Mouse (Mus musculus) urinary bladder, adult 18-20 months (tissue): ENCODE results near the gene Rhbdl1.
"Not testable (repeated sequence)": the region's sequence is repeated elsewhere in the genome, so short reads cannot be mapped to it uniquely, and the experiment has no call there.

Experiments
- DNase-seq, 2 experiments: peaks; one replicate each; pipeline ENCODE4 v3.0.0; 2022; ENCODE audit warnings: low spot score in 2 of 2, mixed read lengths in 2 of 2

Gene Rhbdl1

DNA sequence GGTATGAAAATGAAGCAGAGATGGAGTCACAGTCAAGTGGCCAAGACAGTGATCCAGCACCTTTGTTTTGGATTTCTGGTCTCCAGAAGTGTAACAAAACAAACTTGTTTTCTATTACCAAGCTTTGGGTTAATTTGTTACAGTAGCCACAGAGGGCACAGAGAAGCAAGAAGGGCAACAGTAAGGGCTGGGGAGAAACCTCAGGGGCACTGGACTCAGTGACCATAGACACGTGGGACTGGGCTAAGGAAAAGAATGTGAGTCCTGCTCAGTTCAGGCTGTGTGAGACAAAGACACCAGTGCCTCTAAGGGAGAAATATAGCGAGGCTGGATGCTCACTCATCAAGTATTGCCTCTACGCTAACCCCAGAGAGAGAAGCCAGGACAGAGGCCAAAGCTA lies 35.6 kb upstream of the Rhbdl1 start:
- DNase-seq: no peak

DNA sequence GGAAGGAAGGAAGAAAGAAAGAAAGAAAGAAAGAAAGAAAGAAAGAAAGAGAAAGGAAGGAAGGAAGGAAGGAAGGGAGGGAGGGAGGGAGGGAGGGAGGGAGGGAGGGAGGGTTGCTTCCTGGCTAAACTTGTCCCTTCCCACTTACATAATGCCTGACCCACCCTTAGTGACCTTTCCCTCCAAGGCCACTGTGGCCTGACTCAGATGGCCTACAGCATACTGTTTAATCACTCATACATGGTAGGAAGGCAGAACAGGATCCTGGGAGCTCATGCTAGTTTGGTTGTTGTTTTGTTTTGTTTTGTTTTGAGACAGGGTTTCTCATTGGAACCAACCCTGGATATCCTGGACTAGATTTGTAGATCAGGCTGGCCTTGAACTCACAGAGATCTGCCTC lies 34.5 kb upstream of the Rhbdl1 start:
- DNase-seq: not testable (repeated sequence)

DNA sequence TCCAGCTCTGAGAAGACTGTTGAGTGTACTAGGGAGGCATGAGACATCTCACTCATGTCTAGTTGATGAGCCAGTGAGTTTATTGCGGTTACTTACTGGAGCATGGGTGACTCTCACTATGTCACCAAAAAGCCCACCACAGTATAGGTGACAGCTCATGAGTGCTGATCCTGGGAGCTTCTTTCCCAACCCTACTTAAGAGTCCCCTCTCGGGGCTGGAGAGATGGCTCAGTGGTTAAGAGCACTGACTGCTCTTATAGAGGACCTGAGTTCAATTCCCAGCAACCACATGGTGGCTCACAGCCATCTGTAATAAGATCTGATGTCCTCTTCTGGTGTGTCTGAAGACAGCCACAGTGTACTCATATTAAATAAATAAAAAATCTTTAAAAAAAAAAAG lies 32.9 kb upstream of the Rhbdl1 start:
- no peak for DNase-seq

DNA sequence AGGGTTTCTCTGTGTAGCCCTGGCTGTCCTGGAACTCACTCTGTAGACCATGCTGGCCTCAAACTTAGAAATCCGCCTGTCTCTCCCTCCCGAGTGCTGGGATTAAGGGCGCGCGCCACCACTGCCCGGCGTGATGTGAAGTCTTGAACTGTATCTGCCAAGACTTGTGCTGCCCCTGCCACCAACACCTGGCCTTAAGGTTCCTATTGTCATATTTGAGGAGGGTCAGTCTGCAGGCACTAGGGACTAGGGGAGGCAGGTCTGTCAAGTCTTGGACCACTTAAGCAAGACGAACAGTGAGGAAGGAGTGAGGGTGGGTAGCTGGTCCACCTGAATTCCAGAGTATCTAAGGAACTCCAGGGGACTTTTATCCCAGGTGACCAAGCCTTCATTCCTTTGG lies 32.4 kb upstream of the Rhbdl1 start:
- no peak for DNase-seq

DNA sequence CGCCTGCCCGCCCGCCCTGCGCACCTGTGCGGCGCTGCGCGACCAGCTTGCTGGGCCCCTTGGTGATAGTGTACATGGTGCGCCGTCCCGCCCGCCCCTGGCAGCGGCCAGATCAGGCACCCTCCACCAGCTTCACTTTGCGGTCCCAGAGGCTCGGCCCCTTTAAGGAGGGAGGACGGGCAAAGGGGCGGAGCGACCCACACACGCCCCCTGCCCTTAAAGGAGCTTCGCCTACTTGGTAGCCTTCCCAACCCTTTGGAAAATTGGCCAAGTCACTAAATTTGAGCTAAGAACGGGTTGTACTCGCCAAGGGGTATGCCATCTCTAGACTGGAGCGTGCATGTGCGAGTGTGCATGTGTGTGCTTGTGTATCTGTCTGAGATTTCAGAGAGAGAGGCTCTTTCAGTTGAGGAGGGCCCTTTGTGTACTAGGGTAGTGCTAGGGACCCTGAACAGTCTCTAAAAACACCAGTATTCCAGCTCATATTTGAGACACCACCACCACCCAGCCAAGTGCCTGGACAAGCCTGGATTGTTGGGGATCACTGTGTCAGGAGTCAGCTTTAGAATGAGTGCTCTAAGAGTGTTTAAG lies 31.6 kb upstream of the Rhbdl1 start, which contains the start of gene Mcrip2:
Mcrip2 (minus strand) TSS at position 164 of the 591 bp plus-strand sequence.
- DNase-seq: peak; percentile 75 to 84

DNA sequence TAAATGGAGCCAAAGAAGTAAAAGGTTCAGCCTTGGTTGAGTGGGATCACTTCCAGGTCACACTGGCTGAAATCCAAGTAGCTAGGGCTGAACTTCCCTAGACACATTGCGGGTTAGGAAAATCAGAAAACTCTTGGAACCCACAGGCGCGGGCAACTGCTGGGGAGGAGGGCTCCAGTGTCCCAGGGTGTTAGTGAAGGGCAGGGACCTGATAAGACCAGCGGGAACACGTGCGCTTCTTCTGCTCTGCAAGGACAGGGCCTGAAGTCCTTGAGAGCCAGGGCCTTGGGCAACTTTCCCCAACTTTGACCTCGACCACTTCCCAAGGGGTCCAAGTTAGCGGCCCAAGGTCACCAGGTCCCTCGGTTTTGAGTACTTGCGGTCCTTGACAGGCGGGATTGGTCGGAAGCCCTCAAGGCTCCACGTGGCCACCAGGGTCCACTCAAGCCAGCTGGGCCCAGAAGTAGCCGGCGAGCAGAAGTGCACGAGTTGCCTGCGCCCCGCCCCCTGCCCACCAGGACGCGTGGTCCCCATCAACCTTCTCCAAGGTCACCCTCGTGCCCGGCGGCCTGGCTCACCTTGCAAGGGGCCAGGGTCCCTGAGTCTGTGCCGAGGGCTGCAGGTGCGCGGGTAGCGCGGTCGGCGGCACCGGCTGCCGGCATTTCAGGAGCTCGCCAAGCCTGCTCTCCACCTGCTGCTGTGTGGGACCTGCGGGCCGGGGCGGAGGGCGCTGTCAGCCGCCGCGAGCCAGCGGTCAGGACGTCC lies 30.9 kb upstream of the Rhbdl1 start:
- peak in 1 of 2 experiments; percentile 25 for DNase-seq

DNA sequence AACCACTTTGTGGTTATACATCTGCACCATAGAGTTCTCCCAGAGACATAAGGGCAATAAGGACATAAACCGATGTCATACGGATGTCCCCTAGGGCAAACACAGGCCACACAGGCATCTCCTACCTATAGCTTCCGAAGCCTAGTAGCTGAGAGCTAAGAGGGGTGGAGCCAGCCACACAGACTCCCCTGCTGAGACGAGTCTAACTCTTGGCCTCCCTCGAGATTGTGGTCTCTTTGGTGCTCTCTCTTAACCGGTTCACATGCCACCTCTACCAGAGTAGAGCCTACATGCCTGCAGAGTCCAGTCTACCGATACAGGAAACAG lies 30.4 kb upstream of the Rhbdl1 start:
- no peak for DNase-seq

DNA sequence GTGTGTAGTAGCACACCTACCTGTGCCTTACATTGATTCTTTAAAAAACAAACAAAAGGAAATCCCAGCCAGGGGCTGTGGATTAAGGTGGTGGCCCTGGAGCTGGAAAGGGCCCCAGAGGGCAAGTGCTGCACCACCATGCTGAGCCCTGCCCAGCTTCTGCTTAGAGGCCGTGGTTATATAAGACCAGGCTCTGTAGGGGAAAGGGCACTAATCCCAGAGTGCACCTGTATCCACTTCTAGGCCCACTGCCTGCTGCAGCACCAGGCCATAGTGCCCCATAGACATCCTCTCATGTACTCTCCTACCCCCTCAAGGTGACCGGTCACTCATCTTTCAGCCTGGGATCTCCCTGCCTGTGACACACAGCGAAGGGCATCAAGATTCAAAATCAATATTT lies 29.1 kb upstream of the Rhbdl1 start:
- no peak for DNase-seq

DNA sequence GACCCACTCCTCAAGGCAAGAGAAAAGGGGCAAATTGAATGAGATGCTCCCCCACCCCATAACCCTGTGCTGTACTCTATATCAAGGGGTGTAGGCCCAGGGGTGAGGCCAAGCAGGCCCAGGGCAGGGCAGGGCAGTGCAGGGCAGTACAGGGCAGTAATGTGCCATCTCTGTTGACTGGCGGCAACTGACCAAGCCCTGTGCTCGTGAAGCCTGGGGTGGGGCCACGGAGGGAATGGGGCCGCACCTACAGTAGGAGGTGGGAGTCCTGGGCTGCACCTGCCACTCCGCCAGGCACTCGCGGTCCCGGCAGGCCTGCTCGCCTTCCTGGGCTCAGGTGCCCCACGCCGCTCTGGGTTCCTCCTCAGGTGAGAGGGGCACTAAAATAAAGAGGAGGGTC lies 28.2 kb upstream of the Rhbdl1 start:
- DNase-seq: no peak

DNA sequence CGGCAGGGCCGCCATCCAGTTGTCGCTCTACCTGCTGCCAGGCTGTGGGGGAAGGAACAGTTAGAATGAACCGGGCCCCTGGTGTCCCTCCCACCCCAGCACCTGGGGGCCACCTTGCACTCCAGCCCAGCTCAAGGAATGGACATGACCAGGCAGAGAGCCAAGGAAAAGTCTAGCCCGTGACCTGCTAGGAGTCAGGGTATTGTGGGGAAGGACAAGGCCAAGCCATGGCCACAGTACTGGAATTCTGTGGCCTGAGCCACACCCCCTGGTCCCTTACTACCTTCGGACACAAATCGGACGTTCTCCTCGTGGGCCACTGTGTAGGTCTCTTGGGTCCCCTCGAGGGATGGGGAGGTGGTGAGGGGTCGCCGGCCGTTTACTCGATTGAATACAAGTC lies 27.2 kb upstream of the Rhbdl1 start:
- DNase-seq: no peak

DNA sequence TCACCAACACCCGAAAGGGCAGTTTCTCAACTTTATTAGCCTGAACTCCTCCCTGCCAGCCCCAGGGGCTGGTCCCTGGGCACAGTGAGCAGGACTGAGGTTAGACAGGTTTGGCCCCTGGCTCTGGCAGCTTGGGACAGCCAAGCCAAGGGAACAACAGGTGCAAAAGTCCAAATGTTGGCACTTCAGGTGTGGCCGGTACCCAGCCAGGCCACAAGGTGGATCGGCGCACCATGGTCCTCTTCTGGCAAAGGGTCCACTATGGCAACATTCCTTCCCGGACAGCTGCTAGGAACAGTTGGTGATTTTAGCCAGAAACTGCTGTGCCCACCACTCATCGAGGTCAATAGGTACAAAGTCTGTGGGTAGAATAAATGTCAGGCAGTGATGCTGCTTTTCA lies 26.6 kb upstream of the Rhbdl1 start:
- no peak for DNase-seq

DNA sequence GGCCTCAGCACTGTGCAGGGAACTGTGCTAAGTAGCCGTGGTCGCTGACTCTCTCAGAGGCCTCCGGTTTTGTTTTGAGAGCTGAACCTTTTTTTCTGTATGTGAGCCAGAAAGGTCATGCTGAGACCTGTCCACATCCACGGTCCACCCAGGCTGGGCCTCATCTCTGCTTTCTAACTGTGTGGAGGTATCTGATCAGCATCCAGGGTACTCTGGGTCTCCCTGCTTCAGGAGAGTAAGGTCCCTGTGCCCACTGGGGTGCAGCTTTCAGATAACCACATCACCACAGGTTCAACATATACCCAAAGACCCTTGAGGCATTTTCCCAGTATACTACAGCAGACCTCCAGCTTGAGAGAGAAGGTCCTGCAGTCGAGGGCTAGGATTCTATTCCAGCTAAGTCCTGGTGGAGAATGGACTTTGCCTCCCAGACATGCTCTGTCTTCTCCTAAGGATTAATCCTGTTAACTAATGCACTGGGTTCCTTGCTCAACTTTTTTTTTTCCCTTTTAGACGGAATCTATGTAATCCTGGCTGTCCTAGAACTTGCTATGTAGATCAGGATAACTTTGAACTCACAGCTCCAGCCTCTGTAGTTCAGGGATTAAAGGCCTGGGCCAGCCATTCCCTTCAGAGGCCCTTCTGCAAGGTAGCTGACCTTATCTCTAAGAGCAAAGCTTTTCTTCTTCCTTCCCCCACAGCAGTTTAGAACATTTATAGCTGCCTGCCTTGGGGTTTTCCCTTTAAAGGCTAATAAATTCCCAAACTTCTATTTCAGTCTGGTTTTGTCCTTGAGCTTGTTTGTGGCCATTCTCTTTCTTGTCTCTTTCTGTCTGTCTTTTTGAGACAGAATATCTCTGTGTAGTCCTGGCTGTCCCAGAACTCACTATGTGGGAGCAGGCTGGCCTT lies 24.9 kb upstream of the Rhbdl1 start:
- DNase-seq: no peak

DNA sequence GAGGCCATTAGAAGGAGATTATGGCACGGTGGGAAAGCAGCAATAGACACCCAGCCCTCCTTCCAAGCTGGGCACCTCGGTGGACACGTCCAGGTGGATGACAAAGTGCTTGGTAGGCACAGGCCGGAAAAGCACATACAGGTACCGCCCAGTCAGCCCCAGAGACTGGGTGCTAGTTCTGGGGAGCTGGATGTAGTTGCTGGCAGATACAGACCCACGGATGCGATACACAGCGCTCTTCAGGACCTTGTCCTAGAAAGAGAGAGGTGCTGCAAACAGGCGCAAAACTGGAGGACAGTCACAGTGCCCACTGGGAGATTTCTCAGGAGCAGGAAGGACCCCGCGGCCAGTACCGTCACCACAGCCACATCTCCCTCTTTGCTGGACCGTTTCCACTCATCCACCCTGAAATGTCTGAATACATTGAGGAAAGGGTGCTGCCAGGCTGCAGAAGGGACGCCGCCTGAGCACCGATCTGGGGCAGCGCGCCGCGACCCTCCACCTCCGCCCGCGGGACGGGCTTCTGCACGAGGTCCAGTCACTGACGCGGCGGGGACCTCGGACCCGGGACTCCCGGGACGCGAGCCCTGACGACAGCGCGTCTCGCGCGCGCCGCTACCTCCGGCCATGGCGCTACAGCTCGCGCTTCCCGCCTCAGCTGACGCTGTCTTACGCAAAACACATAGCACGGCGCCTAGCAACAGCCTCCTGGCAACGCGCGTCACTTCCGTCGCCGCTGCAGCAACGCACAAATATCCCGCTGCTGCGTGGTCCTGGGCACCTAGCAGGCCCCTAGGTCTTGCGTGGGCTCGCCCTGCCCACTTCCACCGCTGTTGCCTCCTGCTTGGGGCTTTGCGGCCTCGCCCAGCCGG lies 24.0 kb upstream of the Rhbdl1 start, which contains the start of gene Wdr90:
Wdr90 (minus strand) TSS at position 670 of the 872 bp plus-strand sequence.
- peak; percentile 83 to 85 for DNase-seq

DNA sequence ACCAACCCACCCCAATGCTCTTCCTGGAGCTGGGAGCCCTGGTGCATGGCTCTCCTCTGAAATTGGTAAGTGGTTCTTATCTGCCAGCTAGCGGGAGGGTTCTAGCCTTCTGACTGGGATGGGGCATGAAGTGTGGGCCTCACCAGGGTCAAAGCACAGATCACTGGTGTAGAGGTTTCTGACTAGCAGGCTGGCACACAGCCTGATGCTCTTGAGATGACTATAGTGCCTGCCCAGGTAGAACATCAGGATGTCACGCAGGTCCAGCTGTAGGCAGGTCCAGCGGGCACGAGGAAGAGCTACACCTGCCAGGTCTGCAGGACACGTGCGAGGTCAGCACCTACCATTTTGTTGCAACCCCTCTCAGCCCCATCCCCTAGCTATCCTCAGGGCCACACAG lies 23.1 kb upstream of the Rhbdl1 start:
- no peak for DNase-seq

DNA sequence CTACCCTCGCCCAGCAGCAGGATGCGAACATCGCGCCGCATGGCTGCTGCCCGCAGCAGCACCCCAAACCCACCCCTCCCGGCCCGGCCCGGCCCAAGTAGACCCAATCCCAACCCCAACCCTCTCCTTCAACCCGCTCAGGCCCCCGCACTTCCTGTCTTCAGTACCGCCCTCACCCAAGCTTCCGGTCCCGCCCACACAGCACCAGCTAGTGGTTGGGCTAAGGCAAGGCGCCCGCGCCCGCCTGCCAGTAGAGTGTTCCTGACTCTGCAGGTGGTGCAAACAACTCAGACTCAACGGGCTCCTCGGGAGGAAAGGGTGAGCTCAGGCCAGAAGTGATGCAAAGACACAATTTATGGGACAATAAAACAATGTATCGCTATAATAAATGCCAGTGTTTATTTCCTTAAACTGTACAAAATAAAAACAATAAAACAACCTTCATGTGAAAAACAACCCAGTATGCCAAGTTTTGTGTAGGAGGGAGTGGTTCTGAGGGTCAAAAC lies 7.4 kb upstream of the Rhbdl1 start, which contains the start of gene Rhot2:
Rhot2 (minus strand) TSS at position 456 of the 506 bp plus-strand sequence.
- DNase-seq: peak; percentile 93

DNA sequence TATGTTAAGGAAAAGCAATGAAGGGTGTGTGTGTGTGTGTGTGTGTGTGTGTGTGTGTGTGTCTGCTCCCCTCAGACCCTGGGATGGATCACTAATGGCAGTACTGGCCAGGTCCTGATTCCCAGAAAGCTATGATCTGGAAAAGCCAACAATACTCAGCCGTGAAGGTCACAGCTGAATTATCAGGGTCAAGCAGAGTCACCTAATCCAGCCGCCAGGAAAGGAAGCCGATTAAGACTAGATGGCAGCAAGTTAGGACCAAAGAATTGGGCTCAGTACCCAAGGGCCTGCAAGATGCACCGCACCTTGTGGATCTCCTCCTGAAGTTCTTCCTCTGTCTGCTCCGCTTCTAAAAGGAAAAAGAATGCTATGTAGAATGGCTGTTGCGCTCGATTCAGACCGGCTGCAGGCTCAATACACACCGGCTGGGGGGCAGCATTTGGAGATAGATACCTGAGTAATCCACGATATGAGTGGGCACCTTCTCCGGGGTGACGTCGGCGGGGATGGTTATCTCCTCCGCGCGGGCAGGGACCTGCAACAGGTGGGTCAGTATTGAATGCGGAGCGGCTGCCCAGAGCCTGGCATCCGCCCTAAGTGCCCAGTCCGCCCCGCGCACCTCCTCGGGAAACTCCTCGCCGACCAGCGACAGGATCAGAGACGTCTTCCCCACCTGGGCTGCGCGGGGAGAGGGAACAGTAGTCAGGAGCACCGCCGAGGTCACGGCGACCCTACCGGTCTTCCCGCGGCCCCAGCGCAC lies 6.7 kb upstream of the Rhbdl1 start:
- DNase-seq: peak in 1 of 2 experiments; percentile 29

DNA sequence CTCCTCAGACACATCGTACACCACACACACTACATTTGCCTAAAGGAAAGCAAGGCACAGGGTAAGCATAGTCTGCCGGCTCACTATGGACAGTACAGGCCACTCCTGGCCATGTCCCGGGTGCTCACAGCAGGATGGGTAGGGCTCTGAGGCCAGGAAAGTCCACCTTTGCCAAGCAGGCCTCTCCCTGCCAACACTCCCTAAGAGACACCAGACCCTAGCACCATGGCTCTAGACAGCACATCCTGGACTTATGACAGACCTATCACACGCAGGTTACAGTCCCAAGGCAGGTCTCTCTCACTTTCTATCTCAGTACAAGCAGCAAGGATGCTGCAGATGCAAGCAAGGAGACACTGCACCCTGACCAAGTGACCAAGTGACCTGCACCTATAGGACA lies 6.0 kb upstream of the Rhbdl1 start:
- DNase-seq: no peak

DNA sequence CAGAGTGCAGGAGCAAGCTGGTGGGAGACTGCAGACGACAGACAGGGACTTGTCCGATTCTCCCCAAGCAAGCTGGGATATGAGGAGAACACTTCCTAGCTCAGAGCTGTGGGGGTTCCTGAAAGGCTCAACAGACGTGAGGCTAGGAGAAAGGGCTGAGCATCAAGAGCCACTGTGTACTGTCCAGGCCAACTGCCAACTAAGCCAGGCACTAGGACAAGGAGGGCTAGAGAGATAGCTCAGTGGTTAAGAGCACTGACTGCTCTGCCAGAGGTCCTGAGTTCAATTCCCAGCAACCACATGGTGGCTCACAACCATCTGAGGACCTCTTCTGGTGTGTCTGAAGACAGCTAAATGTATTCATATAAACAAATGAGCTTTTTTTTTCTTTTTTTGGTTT lies 5.4 kb upstream of the Rhbdl1 start:
- DNase-seq: no peak

DNA sequence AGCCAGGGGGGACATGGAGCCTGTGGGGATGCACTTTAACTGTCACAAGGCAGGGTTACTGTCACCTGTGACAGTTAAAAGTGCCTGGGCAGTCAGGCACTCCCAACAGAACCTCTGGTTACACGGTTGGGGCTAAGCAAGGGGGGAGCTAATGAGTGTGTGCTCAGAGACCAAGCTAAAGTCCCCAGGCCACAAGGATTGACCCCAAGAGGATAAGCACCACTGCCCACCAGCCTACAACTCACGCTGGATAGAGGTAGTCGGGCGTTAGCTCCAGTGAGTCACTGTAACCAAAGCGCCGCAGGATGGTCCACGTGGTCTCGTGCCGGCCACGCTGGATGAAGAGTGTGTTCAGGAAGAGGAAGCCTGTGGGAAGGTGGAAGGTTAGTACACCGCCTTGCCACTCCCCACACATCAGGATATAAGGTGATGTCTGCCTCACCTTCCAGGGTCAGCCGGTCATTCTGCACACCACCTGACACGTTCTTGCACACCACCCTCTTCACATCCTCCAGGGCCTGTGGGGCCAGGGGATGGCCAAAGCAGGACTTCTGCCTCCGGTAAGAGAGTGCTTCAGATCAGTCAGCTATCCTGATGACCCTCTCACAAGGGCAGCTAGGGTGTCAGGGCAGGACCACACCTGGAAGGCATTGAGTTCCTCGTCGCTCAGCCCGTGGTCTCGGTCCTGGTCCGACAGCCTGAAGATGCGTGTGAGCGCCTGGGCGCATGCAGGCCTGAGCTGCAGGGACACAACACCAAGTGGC lies 4.2 kb upstream of the Rhbdl1 start, which contains the start of gene Gm20683:
Gm20683 (minus strand) TSS at position 647 of the 764 bp plus-strand sequence.
- DNase-seq: no peak

DNA sequence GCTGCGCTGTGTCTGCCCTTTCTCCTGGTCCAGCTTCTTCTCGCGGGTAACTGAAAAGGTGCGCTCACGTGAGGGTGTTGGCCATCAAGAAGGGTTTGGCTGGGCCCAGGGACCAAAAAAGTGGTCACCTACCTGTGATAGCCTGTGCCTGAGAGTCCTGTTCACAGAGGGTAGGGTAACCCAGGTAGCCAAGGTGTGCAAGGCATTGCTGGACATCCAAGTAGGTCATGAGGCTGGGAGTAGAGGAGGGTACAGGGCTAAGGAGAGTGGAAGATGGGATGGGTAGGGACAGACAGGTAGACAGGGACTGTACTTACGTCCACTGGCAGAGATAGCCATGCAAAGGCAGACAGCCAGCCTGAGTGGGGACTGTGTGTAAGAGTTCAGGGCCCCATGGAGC lies 3.4 kb upstream of the Rhbdl1 start:
- no peak for DNase-seq
